Mouse (Mus musculus) right cerebral cortex, postnatal 10 days (tissue): ENCODE measurements at regions not wholly inside any gene's neighbourhood (a gene's known extent, or its start where the extent isn't known, plus 50 kb on each side); places are given as distances from the start of the nearest gene placed in this dataset.

Experiments
- DNase-seq, 2 experiments: peaks; one replicate each; pipeline ENCODE4 v3.0.0; 2021; ENCODE audit warnings: low spot score in 2 of 2

DNA sequence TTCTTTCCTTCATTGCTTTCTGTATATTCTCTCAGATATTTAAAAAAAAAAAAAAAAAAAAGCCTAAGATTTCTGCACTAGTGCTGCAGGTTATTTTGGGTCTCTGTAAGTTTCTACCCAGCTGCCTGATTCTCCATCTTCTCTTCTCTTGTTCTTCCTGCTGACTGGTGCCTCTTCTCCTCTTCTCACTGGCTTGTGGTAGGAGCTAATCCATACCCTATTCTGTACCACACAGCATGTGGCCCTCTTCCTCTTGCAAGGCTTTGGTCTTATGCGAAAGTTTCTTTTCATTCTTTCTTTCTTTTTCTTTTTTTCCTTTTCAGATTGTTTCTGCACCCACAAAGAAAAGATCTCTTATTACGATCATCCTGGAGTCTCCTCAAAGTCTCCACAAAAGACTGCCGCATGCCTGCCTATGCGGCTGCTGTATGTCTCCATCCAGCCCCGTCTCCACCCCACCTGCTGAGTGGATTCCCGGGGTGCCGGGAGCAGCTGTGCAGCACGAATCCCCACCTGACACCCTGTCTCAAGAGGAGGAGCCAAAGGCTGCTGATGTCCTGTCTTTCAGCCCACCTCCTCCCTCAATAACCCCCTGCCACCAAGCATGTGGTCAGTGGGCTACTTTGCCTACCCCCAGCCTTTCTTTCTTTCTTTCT, 66.3 kb downstream of the Ythdf1 start:
- DNase-seq, result peak in 1 of 2 experiments; percentile 56

GRCm38 (mm10) chr2:180847497-180847896, 70.8 kb upstream of the Bhlhe23 start:
- DNase-seq, result no peak

- DNase-seq, result no peak
Measured at GRCm38 (mm10) chr2:180845011-180845410, 68.3 kb upstream of the Bhlhe23 start.

DNA sequence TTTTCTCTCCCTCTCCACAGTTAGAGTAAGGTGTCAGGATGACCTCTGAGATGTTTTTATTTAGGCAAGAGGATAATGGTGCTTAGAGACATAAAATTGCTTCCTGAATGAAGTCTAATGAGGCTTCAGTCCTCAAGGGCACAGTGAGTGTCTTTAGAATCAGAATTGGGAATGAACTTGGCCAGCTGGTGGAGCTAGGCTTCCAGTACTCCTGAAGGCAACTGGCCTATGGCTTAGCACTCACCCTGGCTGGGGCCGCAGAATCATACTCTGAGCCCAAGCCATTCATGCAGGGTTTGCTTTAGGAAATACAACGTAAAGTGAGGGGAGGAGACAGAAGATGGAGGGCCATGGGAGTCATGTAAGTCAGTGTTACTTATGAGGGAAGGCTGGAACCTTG, 67.0 kb upstream of the Bhlhe23 start:
- no peak for DNase-seq

DNA sequence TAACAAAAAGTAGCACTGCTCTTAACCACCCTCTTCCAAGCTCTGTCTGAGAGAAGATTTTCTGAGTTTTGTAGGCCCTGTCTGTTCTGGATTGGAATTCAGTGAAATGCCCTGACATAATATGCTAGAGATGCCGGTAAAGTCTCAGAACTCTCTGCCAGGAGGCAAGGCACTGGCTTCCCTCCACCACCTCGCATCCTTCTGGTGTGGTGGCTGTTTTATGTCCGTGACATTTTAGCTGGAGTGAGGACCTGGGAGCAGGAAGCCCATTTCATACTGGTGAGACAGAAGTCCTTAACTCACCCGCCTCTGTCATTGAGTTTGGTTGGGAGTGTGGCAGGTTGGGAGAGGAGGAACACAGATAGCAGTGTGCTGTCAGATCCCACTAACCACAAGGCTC, 62.4 kb upstream of the Bhlhe23 start:
- no peak for DNase-seq

DNA sequence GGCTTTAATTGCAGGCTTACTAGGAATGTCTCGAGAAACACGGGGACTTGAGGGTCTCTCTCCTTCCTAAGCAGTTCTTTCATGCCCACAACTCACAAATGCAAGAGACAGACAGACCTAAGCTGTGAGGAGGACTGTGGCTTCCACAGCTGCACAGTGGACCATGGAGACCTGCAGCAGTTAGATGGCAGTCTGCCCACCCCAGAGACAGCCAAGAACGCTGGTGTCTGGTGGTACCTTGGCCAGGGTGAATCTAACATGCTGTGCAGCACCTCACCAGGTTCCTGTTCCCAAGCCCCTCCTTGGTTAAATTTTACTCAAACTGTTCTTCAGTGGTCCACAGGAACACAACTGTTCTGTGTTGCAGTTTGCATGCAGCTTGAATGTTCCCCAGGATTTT, 61.3 kb upstream of the Bhlhe23 start:
- DNase-seq, result no peak

GRCm38 (mm10) chr2:180837318-180837920, 60.7 kb upstream of the Bhlhe23 start:
- no peak for DNase-seq

- no peak for DNase-seq
Measured at GRCm38 (mm10) chr2:180835936-180836602, 59.4 kb upstream of the Bhlhe23 start.

GRCm38 (mm10) chr2:180832711-180833110, 56.0 kb upstream of the Bhlhe23 start:
- no peak for DNase-seq

DNA sequence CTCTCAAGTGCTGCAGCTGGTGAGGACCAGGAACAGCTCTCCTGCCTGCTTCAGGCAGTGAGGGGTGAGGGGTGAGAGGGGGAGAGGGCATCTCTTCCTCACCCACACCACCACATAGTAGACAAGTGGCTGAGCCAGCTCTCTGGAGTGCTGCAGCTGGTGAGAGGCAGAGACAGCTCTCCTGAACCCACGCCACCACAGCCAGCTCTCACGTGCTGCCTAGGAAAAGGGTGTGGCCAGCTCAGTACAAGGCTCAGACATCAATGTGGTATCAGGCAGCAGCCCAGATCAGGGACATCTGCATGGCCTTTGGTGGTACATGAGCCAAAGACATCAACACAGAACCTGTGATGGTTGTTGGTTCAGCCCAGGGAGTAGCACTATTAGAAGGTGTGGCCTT, 53.9 kb upstream of the Bhlhe23 start:
- DNase-seq, result no peak

DNA sequence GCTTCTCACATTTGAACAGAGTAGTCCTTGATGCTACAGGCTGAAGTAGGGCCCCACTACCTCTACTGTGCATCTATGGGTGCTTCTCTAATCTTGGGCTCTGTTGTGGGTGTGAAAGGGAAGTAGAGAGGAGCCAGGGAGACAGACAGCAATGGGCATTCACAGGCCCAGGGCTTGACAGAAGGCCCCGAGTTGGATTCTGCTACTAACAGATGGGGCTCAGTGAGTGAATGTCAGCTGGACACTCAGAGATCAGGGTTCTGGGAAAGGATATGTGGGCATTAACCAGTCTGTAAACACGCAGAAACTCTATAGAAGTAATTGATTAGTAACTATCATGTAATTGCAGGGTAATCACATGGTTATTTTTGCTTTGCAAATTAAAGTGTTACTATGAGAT, 51.4 kb upstream of the Bhlhe23 start:
- no peak for DNase-seq

GRCm38 (mm10) chr2:180826742-180827141, 50.0 kb upstream of the Bhlhe23 start:
- no peak for DNase-seq
